Mouse (Mus musculus): ENCODE data around the gene Cdsn. TPM values are rescaled to one million over a fixed set of nuclear protein-coding genes. Genes with fewer than 3 reads are reported as not detected.

Gene Cdsn
- total and polyA plus RNA-seq, 2 experiments from 2014 or later: 0.23 to 0.48 TPM

- H3K27ac ChIP-seq (ENCODE audit: low read depth): no peak overlapping the region
- no peaks in the 10 kb centered on the region for H3K9me3 ChIP-seq (replicated peaks; ENCODE audit: control insufficient read depth, low read length)
- no peaks in the 10 kb centered on the region for H3K27me3 ChIP-seq (ENCODE audit: control insufficient read depth, insufficient read depth, low read length)
- DNase-seq (ENCODE audit: low spot score) (no peak), ATAC-seq (ENCODE audit: insufficient read depth, low read depth) (no peak)
- H3K9ac ChIP-seq (replicated peaks; ENCODE audit: low read depth, low read length): no peak overlapping the region
- 25% methylated on average over 4 of the region's 4 CpGs for WGBS
- no peaks in the 10 kb centered on the region for H3K4me1 ChIP-seq (ENCODE audit: control insufficient read depth, insufficient read depth)
- TF ChIP-seq EP300 (IDR thresholded peaks at IDR 0.05; ENCODE audit: low read depth) (no peak), CTCF (IDR thresholded peaks at IDR 0.05; ENCODE audit: low read depth) (no peak)
- no peak overlapping the region for H3K4me3 ChIP-seq (ENCODE audit: low read depth, low read length)
- H3K36me3 ChIP-seq (replicated peaks; ENCODE audit: control insufficient read depth, insufficient read depth, low read length): no peaks in the 10 kb centered on the region
- no peak overlapping the region for H3K4me2 ChIP-seq (ENCODE audit: low read depth, low read length)
Observed at GRCm38 (mm10) chr17:35593786-35594185, 41.9 kb downstream of the Cdsn start.

GRCm38 (mm10) chr17:35594456-35594855 lies 42.5 kb downstream of the Cdsn start:
- Histone ChIP-seq H3K9ac (replicated peaks; ENCODE audit: low read depth, low read length) (no peak overlapping the region), H3K9me3 (replicated peaks; ENCODE audit: control insufficient read depth, low read length) (no peaks in the 10 kb centered on the region), H3K27ac (ENCODE audit: low read depth) (no peak overlapping the region), H3K36me3 (replicated peaks; ENCODE audit: control insufficient read depth, insufficient read depth, low read length) (no peaks in the 10 kb centered on the region), H3K4me3 (ENCODE audit: low read depth, low read length) (no peak overlapping the region), H3K27me3 (ENCODE audit: control insufficient read depth, insufficient read depth, low read length) (no peaks in the 10 kb centered on the region), H3K4me1 (ENCODE audit: control insufficient read depth, insufficient read depth) (no peaks in the 10 kb centered on the region), H3K4me2 (ENCODE audit: low read depth, low read length) (no peak overlapping the region)
- TF ChIP-seq CTCF (IDR thresholded peaks at IDR 0.05; ENCODE audit: low read depth) (no peak), EP300 (IDR thresholded peaks at IDR 0.05; ENCODE audit: low read depth) (no peak)
- ATAC-seq (ENCODE audit: insufficient read depth, low read depth) (no peak), DNase-seq (ENCODE audit: low spot score) (no peak)
- WGBS: 76% methylated on average over 7 of the region's 7 CpGs

- H3K27ac ChIP-seq (ENCODE audit: low read depth): no peak overlapping the region
- H3K9ac ChIP-seq (replicated peaks; ENCODE audit: low read depth, low read length): no peak overlapping the region
- DNase-seq (ENCODE audit: low spot score): no peak
- H3K4me2 ChIP-seq (ENCODE audit: low read depth, low read length): no peak overlapping the region
- no peak for ATAC-seq (ENCODE audit: insufficient read depth, low read depth)
- no peaks in the 10 kb centered on the region for H3K4me1 ChIP-seq (ENCODE audit: control insufficient read depth, insufficient read depth)
- 89% methylated on average over 3 of the region's 3 CpGs for WGBS
- H3K36me3 ChIP-seq (replicated peaks; ENCODE audit: control insufficient read depth, insufficient read depth, low read length): no peaks in the 10 kb centered on the region
- H3K4me3 ChIP-seq (ENCODE audit: low read depth, low read length): no peak overlapping the region
- no peaks in the 10 kb centered on the region for H3K27me3 ChIP-seq (ENCODE audit: control insufficient read depth, insufficient read depth, low read length)
- TF ChIP-seq EP300 (IDR thresholded peaks at IDR 0.05; ENCODE audit: low read depth) (no peak), CTCF (IDR thresholded peaks at IDR 0.05; ENCODE audit: low read depth) (no peak)
- no peaks in the 10 kb centered on the region for H3K9me3 ChIP-seq (replicated peaks; ENCODE audit: control insufficient read depth, low read length)
Observed at GRCm38 (mm10) chr17:35597399-35597798, 45.5 kb downstream of the Cdsn start.

- DNase-seq (ENCODE audit: low spot score) (no peak), ATAC-seq (ENCODE audit: insufficient read depth, low read depth) (no peak)
- WGBS: 36% methylated on average over 2 of the region's 2 CpGs
- no peak within 1 kb of the TSS for H3K4me3 ChIP-seq (ENCODE audit: low read depth, low read length)
- TF ChIP-seq EP300 (IDR thresholded peaks at IDR 0.05; ENCODE audit: low read depth) (no peak), CTCF (IDR thresholded peaks at IDR 0.05; ENCODE audit: low read depth) (no peak)
- no peaks in the 10 kb centered on the region for H3K36me3 ChIP-seq (replicated peaks; ENCODE audit: control insufficient read depth, insufficient read depth, low read length)
- H3K4me2 ChIP-seq (ENCODE audit: low read depth, low read length): no peak within 1 kb of the TSS
- no peaks in the 10 kb centered on the region for H3K9me3 ChIP-seq (replicated peaks; ENCODE audit: control insufficient read depth, low read length)
- H3K4me1 ChIP-seq (ENCODE audit: control insufficient read depth, insufficient read depth): no peaks in the 10 kb centered on the region
- no peak within 1 kb of the TSS for H3K27ac ChIP-seq (ENCODE audit: low read depth)
- H3K9ac ChIP-seq (replicated peaks; ENCODE audit: low read depth, low read length): no peak within 1 kb of the TSS
- H3K27me3 ChIP-seq (ENCODE audit: control insufficient read depth, insufficient read depth, low read length): no peaks in the 10 kb centered on the region
Observed at GRCm38 (mm10) chr17:35601249-35601648, 49.3 kb downstream of the Cdsn start, which contains the start of gene Sfta2. TSS of gene Sfta2 (plus strand) at chr17:35601549.

- H3K4me1 ChIP-seq (ENCODE audit: control insufficient read depth, insufficient read depth): no peaks in the 10 kb centered on the region
- ATAC-seq (ENCODE audit: insufficient read depth, low read depth): no peak
- H3K27me3 ChIP-seq (ENCODE audit: control insufficient read depth, insufficient read depth, low read length): no peaks in the 10 kb centered on the region
- WGBS: 35% methylated on average over 8 of the region's 8 CpGs
- H3K4me3 ChIP-seq (ENCODE audit: low read depth, low read length): no peak overlapping the region
- H3K27ac ChIP-seq (ENCODE audit: low read depth): no peak overlapping the region
- TF ChIP-seq EP300 (IDR thresholded peaks at IDR 0.05; ENCODE audit: low read depth): no peak
- no peak for TF ChIP-seq CTCF (IDR thresholded peaks at IDR 0.05; ENCODE audit: low read depth)
- DNase-seq (ENCODE audit: low spot score): no peak
- no peak overlapping the region for H3K4me2 ChIP-seq (ENCODE audit: low read depth, low read length)
- H3K9ac ChIP-seq (replicated peaks; ENCODE audit: low read depth, low read length): no peak overlapping the region
- no peaks in the 10 kb centered on the region for H3K9me3 ChIP-seq (replicated peaks; ENCODE audit: control insufficient read depth, low read length)
- H3K36me3 ChIP-seq (replicated peaks; ENCODE audit: control insufficient read depth, insufficient read depth, low read length): no peaks in the 10 kb centered on the region
Observed at GRCm38 (mm10) chr17:35601736-35602354, 49.9 kb downstream of the Cdsn start.

Other genes starting within 250 kb of the Cdsn start
- gene H2-Q1, start 231.7 kb upstream of the Cdsn start, total RNA-seq (2014; rRNA removed; ENCODE audit: low replicate concordance): not detected in 2 replicates
- not detected in 2 replicates for gene H2-Q1, start 231.7 kb upstream of the Cdsn start, polyA plus RNA-seq (2015; fragmentation: Nextera tagmentation; extraction: Ambion mirVana)
- gene H2-Q2, start 209.9 kb upstream of the Cdsn start, total RNA-seq (2014; rRNA removed; ENCODE audit: low replicate concordance): not detected in 2 replicates
- 0.14 and 0.22 TPM in 2 replicates for gene H2-Q2, start 209.9 kb upstream of the Cdsn start, polyA plus RNA-seq (2015; fragmentation: Nextera tagmentation; extraction: Ambion mirVana)
- gene H2-Q4, start 172.5 kb upstream of the Cdsn start, total RNA-seq (2014; rRNA removed; ENCODE audit: low replicate concordance): 6.9 and 19.7 TPM in 2 replicates
- 2.2 and 2.8 TPM in 2 replicates for gene H2-Q4, start 172.5 kb upstream of the Cdsn start, polyA plus RNA-seq (2015; fragmentation: Nextera tagmentation; extraction: Ambion mirVana)
- gene H2-Q6, start 127.3 kb upstream of the Cdsn start, total RNA-seq (2014; rRNA removed; ENCODE audit: low replicate concordance): 0.19 and 1.8 TPM in 2 replicates
- 0.26 TPM in 2 replicates for gene H2-Q6, start 127.3 kb upstream of the Cdsn start, polyA plus RNA-seq (2015; fragmentation: Nextera tagmentation; extraction: Ambion mirVana)
- gene H2-Q7, start 113.0 kb upstream of the Cdsn start, total RNA-seq (2014; rRNA removed; ENCODE audit: low replicate concordance): not detected in 2 replicates
- 1.1 TPM in 2 replicates for gene H2-Q7, start 113.0 kb upstream of the Cdsn start, polyA plus RNA-seq (2015; fragmentation: Nextera tagmentation; extraction: Ambion mirVana)
- gene H2-Q10, start 82.0 kb upstream of the Cdsn start, total RNA-seq (2014; rRNA removed; ENCODE audit: low replicate concordance): not detected in 2 replicates
- gene H2-Q10, start 82.0 kb upstream of the Cdsn start, polyA plus RNA-seq (2015; fragmentation: Nextera tagmentation; extraction: Ambion mirVana): 0.10 and 0.11 TPM in 2 replicates
- gene Pou5f1, start 46.1 kb upstream of the Cdsn start, total RNA-seq (2014; rRNA removed; ENCODE audit: low replicate concordance): not detected in 2 replicates
- gene Pou5f1, start 46.1 kb upstream of the Cdsn start, polyA plus RNA-seq (2015; fragmentation: Nextera tagmentation; extraction: Ambion mirVana): not detected in 2 replicates
- gene Tcf19, start 35.3 kb upstream of the Cdsn start, total RNA-seq (2014; rRNA removed; ENCODE audit: low replicate concordance): 58.8 and 68.0 TPM in 2 replicates
- 21.3 and 23.3 TPM in 2 replicates for gene Tcf19, start 35.3 kb upstream of the Cdsn start, polyA plus RNA-seq (2015; fragmentation: Nextera tagmentation; extraction: Ambion mirVana)
- 4.8 and 30.8 TPM in 2 replicates for gene Cchcr1, start 35.0 kb upstream of the Cdsn start, total RNA-seq (2014; rRNA removed; ENCODE audit: low replicate concordance)
- gene Cchcr1, start 35.0 kb upstream of the Cdsn start, polyA plus RNA-seq (2015; fragmentation: Nextera tagmentation; extraction: Ambion mirVana): 4.5 and 4.8 TPM in 2 replicates
- 1.3 TPM in 1 of 2 replicates, not detected in the other for gene Psors1c2, start 18.9 kb upstream of the Cdsn start, total RNA-seq (2014; rRNA removed; ENCODE audit: low replicate concordance)
- 0.14 TPM in 1 of 2 replicates, not detected in the other for gene Psors1c2, start 18.9 kb upstream of the Cdsn start, polyA plus RNA-seq (2015; fragmentation: Nextera tagmentation; extraction: Ambion mirVana)
- gene 2300002M23Rik, start 15.3 kb downstream of the Cdsn start, total RNA-seq (2014; rRNA removed; ENCODE audit: low replicate concordance): not detected in 2 replicates
- gene 2300002M23Rik, start 15.3 kb downstream of the Cdsn start, polyA plus RNA-seq (2015; fragmentation: Nextera tagmentation; extraction: Ambion mirVana): not detected in 2 replicates
- gene Sfta2, start 49.4 kb downstream of the Cdsn start, total RNA-seq (2014; rRNA removed; ENCODE audit: low replicate concordance): not detected in 2 replicates
- not detected in 2 replicates for gene Sfta2, start 49.4 kb downstream of the Cdsn start, polyA plus RNA-seq (2015; fragmentation: Nextera tagmentation; extraction: Ambion mirVana)
- not detected in 2 replicates for gene Gm9573, start 74.5 kb downstream of the Cdsn start, total RNA-seq (2014; rRNA removed; ENCODE audit: low replicate concordance)
- gene Gm9573, start 74.5 kb downstream of the Cdsn start, polyA plus RNA-seq (2015; fragmentation: Nextera tagmentation; extraction: Ambion mirVana): not detected in 2 replicates
- not detected in 2 replicates for gene Mucl3, start 91.6 kb downstream of the Cdsn start, total RNA-seq (2014; rRNA removed; ENCODE audit: low replicate concordance)
- not detected in 2 replicates for gene Mucl3, start 91.6 kb downstream of the Cdsn start, polyA plus RNA-seq (2015; fragmentation: Nextera tagmentation; extraction: Ambion mirVana)
- 25.5 and 59.8 TPM in 2 replicates for gene Vars2, start 115.5 kb downstream of the Cdsn start, total RNA-seq (2014; rRNA removed; ENCODE audit: low replicate concordance)
- 9.4 and 9.8 TPM in 2 replicates for gene Vars2, start 115.5 kb downstream of the Cdsn start, polyA plus RNA-seq (2015; fragmentation: Nextera tagmentation; extraction: Ambion mirVana)
- gene Gtf2h4, start 121.6 kb downstream of the Cdsn start, total RNA-seq (2014; rRNA removed; ENCODE audit: low replicate concordance): 21.0 and 24.2 TPM in 2 replicates
- 18.0 and 21.2 TPM in 2 replicates for gene Gtf2h4, start 121.6 kb downstream of the Cdsn start, polyA plus RNA-seq (2015; fragmentation: Nextera tagmentation; extraction: Ambion mirVana)
- 105 and 206 TPM in 2 replicates for gene Ddr1, start 152.5 kb downstream of the Cdsn start, total RNA-seq (2014; rRNA removed; ENCODE audit: low replicate concordance)
- gene Ddr1, start 152.5 kb downstream of the Cdsn start, polyA plus RNA-seq (2015; fragmentation: Nextera tagmentation; extraction: Ambion mirVana): 63.9 and 71.8 TPM in 2 replicates